Mouse (Mus musculus) CH12F3 (cell line): ENCODE data around the gene Ttll9.

Experiments
- in situ Hi-C: fragments of 300-500 bp; cut with MboI; formaldehyde crosslinking; loops from 2 replicates; pipeline ENCODE4 v1.14.3; 2020; ENCODE audit warnings: low sequenced_read_pairs

Ttll9 gene

GRCm38 (mm10) chr2:152939846-152940245 lies 22.4 kb upstream of the Ttll9 start:
- in situ Hi-C loops = no loop called here

GRCm38 (mm10) chr2:152941106-152941505 lies 21.2 kb upstream of the Ttll9 start:
- in situ Hi-C loops = no loop called here

DNA sequence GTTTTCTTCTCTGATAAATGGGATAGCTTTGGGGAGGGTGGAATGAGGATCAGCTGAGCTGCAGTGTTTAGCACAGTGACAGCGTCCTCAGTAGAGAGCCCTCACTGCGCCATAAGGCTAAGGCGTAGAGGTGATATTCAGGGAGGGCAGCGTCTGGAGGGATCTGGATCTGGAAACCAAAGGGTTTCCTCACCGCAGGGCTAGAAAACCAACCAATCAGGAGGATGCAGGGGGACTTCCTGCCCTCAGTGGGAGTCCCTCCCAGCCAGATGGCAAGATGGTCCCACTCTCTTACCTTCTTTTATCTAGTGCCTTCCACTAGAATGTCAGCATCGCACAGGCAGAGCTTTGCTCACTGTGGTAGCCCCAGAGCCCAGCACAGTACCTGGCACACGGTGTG lies 20.5 kb upstream of the Ttll9 start:
- in situ Hi-C loops = no loop called here

- in situ Hi-C loops = no loop called here
Measured at GRCm38 (mm10) chr2:152942898-152943515, 19.3 kb upstream of the Ttll9 start.

- in situ Hi-C loops = no loop called here
Measured at GRCm38 (mm10) chr2:152943568-152943967, 18.7 kb upstream of the Ttll9 start.

- in situ Hi-C loops = no loop called here
Measured at GRCm38 (mm10) chr2:152944013-152944412, 18.3 kb upstream of the Ttll9 start.

DNA sequence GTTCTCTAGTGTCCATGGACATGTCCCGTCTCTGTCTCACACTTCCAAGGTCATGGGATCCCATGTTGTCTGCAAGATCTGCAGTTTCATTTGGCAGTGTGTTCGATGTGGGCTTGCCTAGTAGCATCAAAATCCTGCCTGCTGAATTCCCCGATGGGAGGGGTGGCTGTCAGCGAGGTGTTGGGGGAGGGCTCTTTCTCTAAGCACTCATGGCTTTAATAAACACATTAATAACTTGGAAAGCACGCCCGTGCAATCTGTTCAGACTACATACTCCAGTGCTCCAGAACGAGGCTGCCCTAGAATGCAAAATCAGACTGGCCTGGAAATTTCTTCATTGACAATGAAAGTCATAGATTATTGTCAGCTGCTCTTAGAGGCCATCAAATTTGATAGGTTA lies 15.2 kb upstream of the Ttll9 start:
- in situ Hi-C loops = no loop called here

GRCm38 (mm10) chr2:152948438-152949020 lies 13.8 kb upstream of the Ttll9 start:
- in situ Hi-C loops = no loop called here

- in situ Hi-C loops = no loop called here
Measured at GRCm38 (mm10) chr2:152950358-152951064, 11.8 kb upstream of the Ttll9 start.

GRCm38 (mm10) chr2:152951065-152951849 lies 11.0 kb upstream of the Ttll9 start, which contains the start of gene Dusp15:
Dusp15 (minus strand) TSS chr2:152951698.
- in situ Hi-C loops = no loop called here

- in situ Hi-C loops = no loop called here
Measured at GRCm38 (mm10) chr2:152951850-152952720, 10.2 kb upstream of the Ttll9 start.

DNA sequence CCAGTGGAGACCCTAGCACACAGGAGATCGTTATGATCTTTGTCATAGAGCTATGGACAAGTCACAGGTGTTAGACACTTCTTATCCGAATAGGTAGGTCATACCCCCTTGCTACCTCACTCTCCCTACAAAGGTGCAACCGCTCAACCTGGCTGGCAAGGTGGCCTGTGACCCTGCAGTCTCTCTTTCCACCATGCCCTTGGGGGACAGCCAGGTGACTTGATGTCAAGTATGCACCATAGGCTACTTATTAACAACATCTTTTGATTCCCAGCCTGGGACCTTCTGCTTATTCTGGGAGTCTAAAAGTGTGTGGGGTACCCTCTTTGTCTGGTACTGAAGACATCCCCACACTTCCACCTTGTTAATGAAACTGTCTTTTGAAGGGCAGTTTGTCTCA lies 4.2 kb upstream of the Ttll9 start:
- in situ Hi-C loops = no loop called here

DNA sequence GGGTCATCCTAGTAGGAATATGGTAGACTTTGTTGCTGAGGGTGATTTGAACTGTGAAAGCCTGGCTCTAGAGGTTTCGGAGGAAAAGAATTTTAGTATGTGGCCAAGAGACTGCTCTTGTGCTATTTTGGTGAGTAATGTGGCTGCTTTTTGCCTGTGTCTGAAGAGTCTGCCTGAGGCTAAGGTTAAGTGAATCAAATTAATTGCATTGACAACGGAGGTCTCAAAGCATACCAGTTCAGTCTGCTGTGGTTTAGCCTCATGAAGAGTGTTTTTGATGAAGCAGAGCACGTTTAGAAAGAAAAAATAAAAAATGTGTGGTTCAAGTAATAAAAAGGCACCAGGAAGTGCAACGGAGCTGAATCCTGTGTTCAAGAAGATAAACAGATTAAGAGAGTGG lies 3.3 kb downstream of the Ttll9 start:
- in situ Hi-C loops = no loop called here

- in situ Hi-C loops = no loop called here
Measured at GRCm38 (mm10) chr2:152976991-152977390, 14.7 kb downstream of the Ttll9 start.

DNA sequence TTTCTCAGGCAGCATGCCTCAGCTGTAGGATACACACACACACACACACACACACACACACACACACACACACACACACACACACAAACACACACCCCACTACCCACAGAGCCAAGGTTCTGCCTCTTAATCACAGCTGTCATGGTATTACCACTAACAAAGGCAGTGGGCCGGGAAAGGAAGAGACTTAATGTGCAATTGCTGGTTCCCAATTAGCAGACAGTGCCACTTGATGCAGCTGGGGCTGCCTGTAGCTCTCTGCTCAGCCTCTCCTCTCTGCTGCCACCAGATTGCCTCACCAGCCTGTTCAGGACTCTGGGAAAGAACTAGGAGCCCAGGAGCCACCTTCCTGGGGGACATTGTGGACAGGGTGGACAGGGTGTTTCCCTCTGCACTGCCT lies 23.3 kb downstream of the Ttll9 start:
- in situ Hi-C loops = no loop called here

DNA sequence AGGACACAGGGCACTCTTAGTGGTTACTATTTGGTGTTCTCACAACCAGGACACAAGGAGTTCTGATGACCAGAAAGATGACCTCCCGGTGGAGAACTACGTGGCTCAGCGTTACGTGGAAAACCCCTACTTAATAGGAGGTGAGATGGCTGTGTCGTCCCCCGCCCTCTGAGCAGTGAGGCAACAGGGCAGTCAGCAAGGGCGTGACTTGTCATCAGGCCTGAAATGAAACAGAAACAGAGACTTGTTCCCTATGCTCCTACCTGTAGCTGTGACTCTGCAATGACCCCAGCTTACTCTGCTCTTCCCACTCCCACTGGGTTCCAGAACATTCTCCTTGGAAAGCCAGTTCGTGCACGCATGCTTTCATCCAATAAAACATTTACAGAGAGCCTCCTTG lies 29.2 kb downstream of the Ttll9 start:
- in situ Hi-C loops = no loop called here

DNA sequence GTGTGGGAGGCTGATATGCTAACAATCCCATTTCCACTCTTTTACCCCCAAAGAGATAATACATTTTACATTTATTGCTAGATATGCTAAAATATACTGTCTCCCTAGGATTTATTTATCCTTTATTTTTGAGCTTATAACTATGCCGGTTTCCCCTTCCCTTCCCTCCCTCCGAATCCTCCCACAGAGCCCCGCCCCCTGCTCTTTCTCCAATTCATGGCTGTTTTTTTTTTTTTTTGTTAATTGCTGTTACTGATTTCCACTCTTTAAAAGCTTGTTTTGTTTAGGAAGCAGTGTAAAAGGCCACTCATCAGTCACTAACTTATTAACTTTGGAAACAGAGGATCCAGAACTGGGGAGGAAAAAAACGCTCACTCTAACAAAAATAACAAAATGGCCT lies 34.8 kb downstream of the Ttll9 start:
- in situ Hi-C loops = no loop called here

- in situ Hi-C loops = no loop called here
Measured at GRCm38 (mm10) chr2:153002492-153003248, 40.4 kb downstream of the Ttll9 start.

DNA sequence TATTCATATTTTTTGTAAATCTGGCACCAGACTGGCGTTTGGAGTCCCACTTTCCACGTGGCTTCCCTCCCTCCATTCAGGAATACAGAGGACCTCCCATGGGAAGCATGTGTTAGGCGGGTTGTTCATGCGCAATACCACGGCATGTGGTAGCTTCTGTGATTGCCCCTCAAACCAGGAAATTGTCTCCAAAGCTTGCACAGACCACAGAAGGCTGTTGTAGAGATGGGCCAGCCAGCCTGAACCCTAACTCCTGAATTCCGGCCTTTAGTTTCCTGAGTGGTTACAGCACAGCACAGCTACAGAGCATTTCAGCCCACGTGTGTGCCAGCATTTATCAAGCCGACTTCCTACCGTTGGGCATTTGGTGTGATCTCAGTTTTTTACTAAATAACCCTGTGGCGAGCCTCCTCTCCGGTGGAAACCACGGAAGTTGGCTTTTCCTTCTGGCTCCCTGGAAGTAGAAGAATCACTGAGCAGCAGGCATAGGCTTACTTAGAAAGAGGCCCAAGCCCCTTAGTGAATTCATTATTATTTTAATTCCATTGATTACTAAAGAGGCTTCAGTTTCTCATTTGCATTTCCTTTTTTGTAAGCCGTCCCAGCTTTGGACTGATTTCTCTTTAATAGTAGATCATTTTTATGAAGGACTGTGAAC lies 41.5 kb downstream of the Ttll9 start:
- in situ Hi-C loops = no loop called here
